Mouse (Mus musculus) liver, embryonic 14 days (tissue): ENCODE measurements around the gene Pvrig. TPM values are rescaled to one million over a fixed set of nuclear protein-coding genes. Genes with fewer than 3 reads are reported as not detected.

Experiments used
- polyA plus RNA-seq: library from polyadenylated mRNA; depleted of rRNA; stranded (reverse); fragments of >200 nt; gene quantifications from 2 replicates; pipeline ENCODE4 v1.2.3, GENCODE M21; 2012; rRNA removed

Pvrig gene
- polyA plus RNA-seq: 0.26 and 0.29 TPM in 2 replicates

DNA sequence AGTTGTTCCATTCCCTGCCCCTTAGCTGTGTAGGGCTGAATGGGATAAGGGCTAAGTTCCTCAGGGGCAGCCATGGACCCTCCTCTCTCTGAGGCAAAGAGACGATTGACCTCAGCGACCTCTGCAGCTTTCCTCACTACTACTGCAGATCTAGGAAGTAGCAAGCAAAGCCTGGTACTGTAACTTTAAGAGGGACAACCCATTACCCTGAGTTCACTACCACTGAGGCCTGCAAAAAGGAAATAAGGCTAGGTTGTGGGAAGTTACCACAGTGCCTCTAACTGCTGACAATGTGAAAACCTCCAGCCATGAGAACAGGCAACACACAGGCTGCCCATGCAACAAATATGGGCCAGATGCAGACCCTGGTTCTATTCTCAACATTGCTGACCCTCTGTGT, at the start of gene Pvrig:
Gene Pvrig, plus strand, starts transcription at position 301 of the 400 bp plus-strand sequence.

Other genes with a start within 250 kb of the Pvrig start
- gene Zscan21, start 225.1 kb upstream of the Pvrig start, polyA plus RNA-seq: 8.4 and 8.6 TPM in 2 replicates
- gene Zfp113, start 186.2 kb upstream of the Pvrig start, polyA plus RNA-seq: 1.1 and 1.3 TPM in 2 replicates
- gene Cops6, start 180.9 kb upstream of the Pvrig start, polyA plus RNA-seq: 59.9 and 71.7 TPM in 2 replicates
- 11.7 and 12.6 TPM in 2 replicates for gene Ap4m1, start 170.0 kb upstream of the Pvrig start, polyA plus RNA-seq
- gene Mcm7, start 169.5 kb upstream of the Pvrig start, polyA plus RNA-seq: 136 TPM in 2 replicates
- gene Taf6, start 154.5 kb upstream of the Pvrig start, polyA plus RNA-seq: 26.7 and 32.9 TPM in 2 replicates
- gene Cnpy4, start 154.5 kb upstream of the Pvrig start, polyA plus RNA-seq: 10.2 and 10.4 TPM in 2 replicates
- gene Mblac1, start 147.6 kb upstream of the Pvrig start, polyA plus RNA-seq: 1.9 TPM in 2 replicates
- 0.07 and 0.16 TPM in 2 replicates for gene Nxpe5, start 116.1 kb upstream of the Pvrig start, polyA plus RNA-seq
- gene Lamtor4, start 86.5 kb upstream of the Pvrig start, polyA plus RNA-seq: 34.9 and 35.6 TPM in 2 replicates
- gene BC037034, start 77.9 kb upstream of the Pvrig start, polyA plus RNA-seq: 19.6 and 21.8 TPM in 2 replicates
- 0.02 TPM in 1 of 2 replicates, not detected in the other for gene Gal3st4, start 69.1 kb upstream of the Pvrig start, polyA plus RNA-seq
- gene Gm43720, start 62.0 kb upstream of the Pvrig start, polyA plus RNA-seq: 0.02 TPM in 1 of 2 replicates, not detected in the other
- gene Gpc2, start 62.0 kb upstream of the Pvrig start, polyA plus RNA-seq: 1.4 and 2.2 TPM in 2 replicates
- gene Stag3, start 61.7 kb upstream of the Pvrig start, polyA plus RNA-seq: 2.3 and 4.1 TPM in 2 replicates
- 2.2 and 2.4 TPM in 2 replicates for gene Zfp157, start 99.5 kb downstream of the Pvrig start, polyA plus RNA-seq
- not detected in 2 replicates for gene 1700123K08Rik, start 222.8 kb downstream of the Pvrig start, polyA plus RNA-seq